Mouse (Mus musculus) granulocyte monocyte progenitor cell, adult 5-6 weeks (primary cell): ENCODE measurements around the gene Afap1l2. TPM values are rescaled to one million over a fixed set of nuclear protein-coding genes. Genes with fewer than 3 reads are reported as not detected.

Experiments
- ATAC-seq: replicated peaks from 2 replicates; pipeline ENCODE4 v1.8.0; 2016; ENCODE audit warnings: mild to moderate bottlenecking, moderate TSS enrichment, inconsistent platforms; ENCODE audit not compliant: poor library complexity, severe bottlenecking
- total RNA-seq, 2 experiments: library from RNA; stranded (forward) in 1 of 2; stranded (reverse) in 1 of 2; fragments of 200-712, 200-1000 nt in 1 of 2; fragments of >200 nt in 1 of 2; fragmentation: Nextera tagmentation in 1 of 2; gene quantifications; 2 replicates each; pipeline ENCODE4 v1.2.3; 2014 to 2017

The Afap1l2 gene
- total RNA-seq, 2 experiments from 2014 or later = not detected

DNA sequence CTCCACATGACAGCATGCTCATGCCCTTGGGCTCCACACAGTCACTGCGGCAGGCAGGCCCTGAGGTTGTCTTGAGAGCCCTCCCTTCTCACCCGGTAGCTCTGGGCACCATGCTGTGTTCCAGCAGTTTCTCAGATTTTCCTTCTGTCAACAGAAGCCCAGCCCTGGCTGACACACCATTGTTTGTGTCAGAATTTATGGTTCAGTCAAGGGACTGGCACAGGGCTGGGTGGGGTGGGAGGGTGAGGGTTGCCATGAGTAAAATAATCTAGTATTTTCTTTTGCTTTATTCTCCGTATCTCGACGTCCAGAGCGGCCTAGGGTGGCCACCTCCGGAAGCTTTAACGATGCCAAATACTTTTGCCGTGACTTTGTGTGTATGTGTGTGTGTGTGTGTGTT is 26.3 kb downstream of the Afap1l2 start:
- ATAC-seq = no peak

- ATAC-seq = no peak
Measured at GRCm38 (mm10) chr19:56980803-56981202, 27.2 kb downstream of the Afap1l2 start.

- ATAC-seq = peak; percentile 84
Measured at GRCm38 (mm10) chr19:56976962-56977948, 30.8 kb downstream of the Afap1l2 start.

- no peak for ATAC-seq
Measured at GRCm38 (mm10) chr19:56976515-56976914, 31.5 kb downstream of the Afap1l2 start.

GRCm38 (mm10) chr19:56975502-56975901 is 32.5 kb downstream of the Afap1l2 start:
- ATAC-seq = no peak

GRCm38 (mm10) chr19:56974159-56974558 is 33.9 kb downstream of the Afap1l2 start:
- ATAC-seq = no peak

DNA sequence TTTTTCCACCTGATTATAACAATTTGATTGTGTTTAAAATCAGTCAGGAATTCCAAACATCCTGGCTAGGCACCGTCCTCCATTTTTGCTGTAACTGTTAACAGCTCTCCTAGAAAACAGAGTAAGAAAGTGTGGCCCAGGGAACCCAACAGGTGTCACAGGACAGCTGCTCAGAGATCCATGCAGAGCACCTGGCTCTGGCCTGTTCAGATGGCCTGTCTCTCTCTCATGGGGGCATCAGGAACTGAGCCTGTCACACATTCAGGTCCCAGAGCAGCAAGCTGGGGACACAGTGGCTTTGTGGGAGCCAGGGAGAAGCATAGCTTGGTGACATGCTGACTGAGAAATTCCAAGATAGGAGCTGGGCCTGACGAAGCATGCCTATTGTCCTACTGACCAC is 35.3 kb downstream of the Afap1l2 start:
- ATAC-seq = no peak

DNA sequence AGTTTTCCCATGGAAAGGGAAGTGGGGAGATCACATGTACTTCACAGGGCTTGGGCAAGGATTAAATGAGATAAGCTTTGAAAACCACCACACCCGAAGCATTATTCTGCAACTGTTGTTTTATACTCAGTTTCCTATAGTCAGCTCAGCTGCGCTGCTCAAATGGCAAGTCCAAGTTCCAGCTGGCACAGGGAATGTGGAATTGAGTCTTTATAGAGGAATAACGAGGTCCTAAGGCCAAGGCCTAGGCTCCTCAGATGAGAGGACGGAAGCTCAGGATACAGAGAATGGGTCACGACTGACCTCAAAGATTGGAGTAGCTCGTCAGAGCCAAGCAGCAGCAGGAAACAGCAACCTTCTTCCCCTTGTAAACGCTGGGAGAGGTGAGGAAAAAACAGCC is 36.7 kb downstream of the Afap1l2 start:
- ATAC-seq = no peak

- ATAC-seq = no peak
Measured at GRCm38 (mm10) chr19:56963876-56964275, 44.2 kb downstream of the Afap1l2 start.

DNA sequence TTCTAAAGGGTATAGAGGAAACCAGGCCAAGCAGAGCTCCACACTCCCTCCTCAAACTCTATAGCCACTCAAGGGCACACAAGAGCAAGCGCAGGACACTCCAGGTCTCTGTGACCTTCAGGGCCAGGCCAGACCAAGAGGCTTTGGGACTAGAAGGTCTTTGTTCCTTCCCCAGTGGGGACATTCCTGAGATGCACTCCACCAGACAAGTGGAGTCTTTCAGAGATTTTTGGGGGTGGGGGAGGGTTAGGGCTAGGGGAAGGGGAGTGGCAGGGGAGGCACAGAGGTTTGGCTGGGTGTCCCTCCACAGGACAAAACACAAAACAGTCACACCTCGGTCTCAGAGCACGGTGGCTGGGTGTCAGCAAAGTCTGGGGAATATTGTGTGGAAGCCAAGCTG is 48.4 kb downstream of the Afap1l2 start:
- ATAC-seq = no peak

GRCm38 (mm10) chr19:56959057-56959456 is 49.0 kb downstream of the Afap1l2 start:
- ATAC-seq = no peak

DNA sequence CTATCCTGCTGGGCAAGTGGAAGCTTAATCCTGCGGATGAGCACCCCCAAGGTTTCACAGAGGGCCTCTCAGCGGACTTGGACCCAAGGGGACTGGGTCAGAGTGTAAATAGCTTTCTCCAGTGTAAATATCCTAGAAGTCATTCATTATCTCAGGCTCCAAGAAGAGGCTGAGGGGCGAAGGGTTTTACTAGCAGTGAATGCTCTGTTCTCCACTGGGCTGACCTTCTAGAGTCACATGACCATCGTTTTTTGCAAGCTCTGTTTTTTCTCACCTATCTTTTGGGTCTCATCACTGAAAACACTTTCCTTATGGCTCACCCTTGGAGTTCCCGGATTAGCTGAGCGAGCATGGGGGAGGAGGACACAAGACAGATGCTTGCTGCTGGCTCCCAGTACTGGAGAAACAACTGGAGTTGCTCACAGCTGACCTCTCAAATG is 49.4 kb downstream of the Afap1l2 start:
- ATAC-seq = no peak

DNA sequence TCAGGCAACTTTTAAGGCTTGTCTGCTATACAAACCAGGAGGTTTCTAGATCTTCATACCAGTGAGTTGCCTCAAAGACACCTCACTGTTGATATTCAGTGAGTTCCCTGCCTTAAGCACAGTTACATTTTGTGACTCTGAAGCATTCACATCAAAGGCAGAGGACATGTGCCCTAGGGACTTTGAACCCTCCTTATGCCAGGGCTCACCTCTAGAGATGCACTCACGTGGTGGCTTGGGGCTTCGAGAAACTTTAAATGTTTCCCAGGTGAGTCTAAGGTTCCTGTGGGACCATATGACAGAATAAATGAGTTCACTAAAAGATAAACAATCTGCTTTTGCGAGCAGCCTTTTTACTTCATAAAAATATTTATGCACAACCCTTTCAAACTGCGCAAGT is 50.0 kb downstream of the Afap1l2 start:
- ATAC-seq = no peak

GRCm38 (mm10) chr19:56955568-56956513 is 52.2 kb downstream of the Afap1l2 start:
- ATAC-seq = no peak

GRCm38 (mm10) chr19:56954857-56955256 is 53.2 kb downstream of the Afap1l2 start:
- no peak for ATAC-seq

GRCm38 (mm10) chr19:56953856-56954255 is 54.2 kb downstream of the Afap1l2 start:
- ATAC-seq = no peak

- no peak for ATAC-seq
Measured at GRCm38 (mm10) chr19:56950818-56951217, 57.2 kb downstream of the Afap1l2 start.

GRCm38 (mm10) chr19:56949868-56950267 is 58.2 kb downstream of the Afap1l2 start:
- no peak for ATAC-seq

DNA sequence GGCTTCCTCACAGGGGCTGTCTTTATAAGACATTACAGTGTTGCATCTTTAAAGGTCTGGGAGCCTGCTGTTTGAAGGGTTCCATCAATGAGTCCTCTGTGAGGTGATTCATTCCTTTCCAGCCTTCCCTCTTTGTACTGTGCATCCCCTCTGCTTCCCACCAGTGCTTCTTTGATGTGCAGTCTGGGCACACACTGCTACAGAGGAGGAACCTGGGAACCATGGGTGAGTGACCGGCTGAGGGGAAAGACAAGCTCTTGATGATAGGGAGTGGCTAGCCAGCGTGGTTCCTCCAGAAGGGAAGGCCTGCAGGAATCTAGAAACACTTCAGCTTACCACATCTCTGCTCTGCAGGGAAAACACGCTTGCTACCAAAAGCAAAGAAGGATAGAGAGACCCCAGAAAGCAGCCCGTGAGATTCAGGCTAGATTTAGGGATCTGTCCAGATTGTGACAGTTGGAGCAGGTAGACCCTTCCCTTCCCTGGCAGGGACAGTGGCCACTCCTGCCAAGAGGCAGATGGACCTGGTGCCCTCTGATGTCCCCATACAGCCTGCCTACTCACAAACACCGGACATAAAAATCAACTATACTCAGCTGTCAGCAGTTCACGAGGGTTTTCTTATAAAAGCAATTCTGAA is 59.9 kb downstream of the Afap1l2 start:
- no peak for ATAC-seq

GRCm38 (mm10) chr19:56946727-56947126 is 61.3 kb downstream of the Afap1l2 start:
- no peak for ATAC-seq
